Mouse (Mus musculus) kidney, postnatal 25 days (tissue): ENCODE measurements around the gene Golim4.
"Not testable (repeated sequence)": the region's sequence is repeated elsewhere in the genome, so short reads cannot be mapped to it uniquely, and the experiment has no call there.

Experiments
- DNase-seq, 2 experiments: peaks; one replicate each; pipeline ENCODE4 v3.0.0; 2021; ENCODE audit warnings: mixed read lengths in 2 of 2

Golim4 gene

DNA sequence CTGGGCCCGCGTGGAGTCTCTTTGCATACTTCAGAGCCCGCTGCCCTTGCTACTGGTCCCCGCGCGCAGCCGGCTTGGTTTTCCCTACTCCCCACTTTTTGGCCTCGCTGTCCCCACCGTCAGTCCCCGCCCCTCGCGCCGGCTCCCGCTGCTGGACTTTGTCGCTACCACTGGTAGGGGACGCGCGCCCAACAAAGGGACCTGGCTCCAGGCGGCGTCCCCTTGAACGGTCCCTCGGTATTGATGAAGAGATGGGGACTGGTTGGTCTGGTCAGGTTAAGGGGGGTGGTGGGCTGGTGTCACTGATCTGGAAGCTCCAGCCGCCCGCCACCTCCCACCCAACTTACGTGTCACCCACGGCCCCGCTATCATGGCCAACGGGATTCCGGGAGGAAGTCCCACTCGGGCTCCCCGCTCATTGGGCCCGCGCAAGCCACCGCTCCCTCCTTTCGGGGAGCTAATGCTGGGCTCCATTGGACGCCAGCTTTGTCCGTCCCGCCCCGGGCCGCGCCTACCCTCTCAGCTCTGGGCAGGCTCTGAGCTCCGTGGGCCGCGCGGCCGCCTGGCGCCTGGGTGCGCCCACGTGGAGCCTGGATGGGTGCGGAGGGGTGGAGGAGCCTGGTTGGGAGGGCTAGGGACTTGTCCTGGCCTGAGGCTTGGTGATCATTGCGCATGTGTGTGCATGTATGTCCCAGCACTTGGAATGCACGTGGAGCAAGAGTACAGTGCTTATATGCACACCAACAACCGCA, at the start of gene Golim4:
Golim4 (minus strand) TSS at position 399 of the 752 bp plus-strand sequence.
- DNase-seq: peak; percentile 93 to 97

DNA sequence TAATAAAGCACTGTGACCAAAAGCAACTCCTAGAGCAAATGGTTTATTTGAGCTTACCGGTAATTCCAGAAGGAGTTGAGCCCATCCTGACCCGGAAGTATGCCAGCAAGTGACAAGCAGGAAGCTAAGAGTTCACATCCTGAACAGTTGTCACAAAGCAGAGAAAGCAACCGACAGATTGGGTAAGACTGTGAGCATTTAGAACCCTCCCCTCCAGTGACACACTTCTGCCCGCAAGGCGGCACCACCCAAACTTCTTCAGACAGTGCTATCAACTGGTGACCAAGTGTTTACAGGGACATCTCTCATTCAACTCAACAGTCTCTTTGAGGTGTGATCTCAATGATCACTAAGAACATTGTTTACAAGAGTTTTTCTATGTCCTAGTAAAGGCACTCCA, 48.9 kb upstream of the Golim4 start:
- DNase-seq: no peak

DNA sequence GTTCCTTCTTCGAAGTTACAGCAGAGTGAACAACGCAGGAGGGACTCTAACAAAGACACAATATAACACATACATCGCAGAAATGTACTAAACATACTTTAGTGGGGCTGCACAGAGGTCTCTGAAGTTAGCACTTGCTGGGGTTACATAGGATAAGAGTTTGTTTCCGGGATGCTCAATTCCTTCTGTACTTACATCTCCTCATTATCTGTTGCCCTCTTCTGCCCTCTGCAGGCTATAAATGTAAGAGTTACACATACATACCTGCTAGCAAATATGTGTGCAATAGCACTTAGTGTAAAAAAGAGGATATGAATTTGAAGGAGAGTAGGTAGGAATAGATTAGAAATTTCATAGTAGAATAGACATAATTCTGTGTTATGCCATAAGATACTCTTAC, 44.4 kb upstream of the Golim4 start:
- peak in 1 of 2 experiments; percentile 58 for DNase-seq

DNA sequence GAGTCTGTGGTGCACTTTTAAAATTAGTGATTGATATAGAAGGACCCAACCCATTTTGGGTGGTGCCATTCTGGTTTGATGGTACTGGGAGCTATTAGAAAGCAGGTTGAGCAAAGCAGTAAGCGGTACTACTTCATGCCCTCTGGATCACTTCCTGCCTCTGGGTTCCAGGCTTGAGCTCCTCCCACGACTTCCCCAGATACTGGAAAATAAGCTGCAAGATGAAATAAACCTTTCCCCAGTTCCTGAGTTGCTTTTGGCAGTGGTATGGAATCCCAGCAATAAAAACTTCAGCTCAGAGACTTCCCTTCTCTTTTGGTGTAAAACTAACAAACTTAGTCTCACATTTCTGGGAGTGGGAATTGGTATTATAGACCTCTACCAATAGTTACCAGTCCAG, 43.7 kb upstream of the Golim4 start:
- DNase-seq: no peak

DNA sequence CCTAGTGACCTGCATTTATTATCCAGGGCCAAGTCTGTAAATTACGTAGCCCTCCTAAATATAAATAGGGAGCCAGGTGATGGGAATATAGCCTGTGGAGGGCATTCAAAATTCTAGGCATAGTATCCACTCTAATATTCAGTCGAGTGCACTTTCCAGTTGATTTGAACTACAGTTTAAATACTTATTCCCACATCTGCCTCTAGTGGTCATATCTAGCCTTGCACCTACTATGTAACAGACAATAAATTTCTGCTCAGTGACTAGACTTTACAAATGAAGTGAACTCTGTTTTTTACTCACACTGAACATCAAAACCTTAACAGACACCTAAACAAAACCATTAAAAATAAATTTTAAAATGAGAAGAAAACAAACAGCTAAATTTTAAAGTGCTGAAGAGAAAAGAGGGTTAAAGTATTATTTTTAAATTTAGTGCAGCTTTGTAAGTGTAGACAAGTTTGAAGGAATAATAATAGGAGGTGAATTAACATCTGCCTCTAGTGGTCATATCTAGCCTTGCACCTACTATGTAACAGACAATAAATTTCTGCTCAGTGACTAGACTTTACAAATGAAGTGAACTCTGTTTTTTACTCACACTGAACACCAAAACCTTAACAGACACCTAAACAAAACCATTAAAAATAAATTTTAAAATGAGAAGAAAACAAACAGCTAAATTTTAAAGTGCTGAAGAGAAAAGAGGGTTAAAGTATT, 24.4 kb upstream of the Golim4 start:
- DNase-seq: peak in 1 of 2 experiments; percentile 37

DNA sequence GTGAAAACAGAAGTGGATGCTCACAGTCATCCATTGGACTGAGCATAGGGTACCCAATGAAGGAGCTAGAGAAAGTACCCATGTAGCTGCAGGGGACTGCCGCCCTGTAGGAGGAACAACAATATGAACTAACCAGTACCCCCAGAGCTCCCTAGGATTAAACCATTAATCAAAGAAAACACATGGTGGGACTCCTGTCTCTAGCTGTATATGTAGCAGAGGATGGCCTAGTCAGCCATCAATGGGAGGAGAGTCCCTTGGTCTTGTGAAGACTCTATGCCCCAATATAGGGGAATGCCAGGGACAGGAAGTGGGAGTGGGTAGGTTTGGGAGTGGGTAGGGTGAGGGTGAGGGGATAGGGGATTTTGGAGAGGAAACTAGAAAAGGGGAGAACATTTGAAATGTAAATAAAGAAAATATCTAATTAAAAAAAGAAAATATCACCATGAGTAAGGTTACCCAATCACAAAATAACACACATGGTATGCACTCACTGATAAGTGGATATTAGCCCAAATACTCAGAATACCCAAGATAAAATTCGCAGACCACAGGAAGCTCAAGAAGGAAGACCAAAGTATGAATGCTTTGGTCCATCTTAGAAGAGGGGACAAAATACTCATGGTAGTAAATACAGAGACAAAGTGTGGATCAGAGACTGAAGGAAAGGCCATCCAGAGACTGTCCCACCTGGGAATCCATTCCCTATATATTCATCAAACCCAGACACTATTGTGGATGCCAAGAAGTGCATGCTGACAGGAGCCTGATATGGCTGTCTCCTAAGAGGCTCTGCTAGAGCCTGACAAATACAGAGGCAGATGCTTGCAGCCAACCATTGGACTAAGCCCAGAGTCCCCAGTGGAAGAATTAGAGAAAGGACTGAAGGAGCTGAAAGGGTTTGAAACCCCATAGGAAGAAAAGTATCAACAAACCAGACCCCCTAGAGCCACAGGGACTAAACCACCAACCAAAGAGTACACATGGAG, 6.3 kb upstream of the Golim4 start:
- not testable (repeated sequence) for DNase-seq

DNA sequence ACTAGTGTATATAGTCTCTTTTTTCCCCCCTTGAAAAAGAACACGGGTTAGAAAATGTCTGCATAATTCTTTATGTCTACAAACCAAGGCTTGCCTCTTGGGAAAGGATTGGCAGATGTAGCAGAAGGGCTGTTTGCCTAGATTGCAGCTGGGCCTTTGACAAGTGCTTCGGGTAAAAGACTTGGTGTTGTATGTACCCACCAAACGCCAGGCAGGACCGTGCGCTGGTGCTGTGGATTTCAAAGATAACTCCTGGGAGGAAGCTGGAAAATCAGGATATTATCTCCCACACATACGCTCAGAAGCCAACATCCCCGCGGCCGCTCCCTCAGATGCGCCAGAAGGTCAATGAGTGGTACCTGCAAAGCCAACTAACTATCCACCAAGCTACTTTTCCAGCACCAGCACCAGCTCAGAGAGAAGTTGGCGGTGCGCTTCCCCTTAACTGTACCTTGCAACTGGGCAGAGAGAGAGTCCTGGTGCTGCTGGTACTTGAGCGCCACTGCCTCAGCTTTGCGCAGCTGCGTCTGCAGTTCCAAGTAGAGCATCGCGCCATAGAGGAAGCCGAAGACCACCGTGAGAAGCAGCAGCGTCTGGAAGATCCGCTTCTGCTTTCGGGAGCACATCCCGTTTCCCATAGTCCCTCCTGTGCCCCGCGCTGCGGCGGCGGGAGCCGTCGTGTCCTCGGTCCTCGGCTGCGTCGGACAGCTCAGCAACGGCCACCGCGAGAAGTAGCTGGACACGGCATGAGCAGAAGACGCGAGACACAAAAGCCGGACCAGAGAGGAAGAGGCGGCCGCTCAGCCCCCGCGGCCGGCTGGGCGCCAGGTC, 873 bp downstream of the Golim4 start:
- peak; percentile 30 to 60 for DNase-seq

DNA sequence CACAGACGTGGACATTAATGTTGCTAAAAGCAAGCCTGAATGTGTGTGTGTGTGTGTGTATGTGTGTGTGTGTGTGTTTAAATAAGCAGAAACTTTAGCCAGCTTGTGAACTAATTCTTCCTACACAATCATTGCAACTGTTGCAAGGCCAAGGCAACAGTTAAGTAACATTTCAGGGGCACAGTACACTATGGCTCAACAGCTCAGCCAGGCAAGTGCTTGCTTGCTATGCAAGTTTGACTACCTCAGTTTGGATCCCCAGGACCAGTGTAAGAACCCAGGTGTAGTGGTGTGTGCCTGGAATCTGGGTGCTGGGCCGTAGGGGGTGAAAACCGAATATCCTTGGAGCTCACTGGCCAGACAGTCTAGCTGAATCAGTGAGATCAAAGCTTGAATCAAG, 2.6 kb downstream of the Golim4 start:
- peak in 1 of 2 experiments; percentile 45 for DNase-seq

DNA sequence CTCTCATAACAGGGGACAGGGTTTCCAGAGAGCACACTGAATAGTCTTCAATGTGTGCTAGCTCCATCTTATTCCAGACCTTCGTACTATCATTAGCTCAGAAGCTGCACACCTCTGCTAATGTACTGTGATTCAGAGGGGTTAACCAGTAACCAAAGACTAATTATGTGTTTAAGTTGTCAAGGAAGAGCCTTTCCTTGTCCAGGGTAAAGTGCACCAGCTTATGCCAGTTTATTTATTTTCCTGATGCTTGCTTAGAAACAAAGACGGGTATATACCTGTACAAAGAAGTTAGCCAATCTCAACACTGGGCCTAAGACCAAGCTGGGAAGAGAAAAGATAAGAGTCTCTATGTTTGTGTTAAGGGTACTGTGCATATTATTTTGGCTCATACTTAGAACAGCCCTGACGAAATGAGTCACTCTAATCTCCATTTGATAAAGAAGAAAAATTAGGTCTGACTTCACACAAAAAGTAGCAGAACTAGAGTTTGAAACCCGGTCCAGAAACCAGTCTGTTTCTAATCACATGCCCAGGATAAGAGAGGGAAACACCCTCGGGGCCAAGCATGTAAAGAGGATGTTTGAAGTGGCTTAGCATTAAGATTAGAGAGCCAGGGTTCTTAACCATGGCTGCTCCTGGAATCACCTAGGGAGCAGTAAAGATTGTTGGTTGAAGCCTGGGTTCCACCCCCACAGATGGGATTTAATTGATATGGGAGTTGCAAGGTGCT, 4.3 kb downstream of the Golim4 start:
- DNase-seq: no peak

DNA sequence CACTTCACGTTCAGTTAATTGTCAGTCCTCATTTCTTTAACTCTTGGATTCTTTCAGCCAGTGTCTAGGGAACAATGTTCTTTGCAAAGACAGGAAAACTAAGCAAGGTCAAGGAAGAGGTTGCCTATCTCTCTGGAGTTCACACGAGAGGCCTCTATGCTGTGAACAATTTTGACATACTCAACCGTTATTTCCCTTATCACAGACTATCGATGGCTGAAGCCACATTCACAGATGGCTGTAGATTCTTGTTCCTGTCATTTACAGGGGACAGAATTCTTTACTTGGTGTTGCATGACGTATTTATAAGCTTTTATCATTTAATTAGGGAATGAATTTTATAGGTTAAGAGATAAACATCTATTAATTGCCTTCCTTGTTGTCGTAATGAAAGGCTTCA, 5.9 kb downstream of the Golim4 start:
- no peak for DNase-seq

DNA sequence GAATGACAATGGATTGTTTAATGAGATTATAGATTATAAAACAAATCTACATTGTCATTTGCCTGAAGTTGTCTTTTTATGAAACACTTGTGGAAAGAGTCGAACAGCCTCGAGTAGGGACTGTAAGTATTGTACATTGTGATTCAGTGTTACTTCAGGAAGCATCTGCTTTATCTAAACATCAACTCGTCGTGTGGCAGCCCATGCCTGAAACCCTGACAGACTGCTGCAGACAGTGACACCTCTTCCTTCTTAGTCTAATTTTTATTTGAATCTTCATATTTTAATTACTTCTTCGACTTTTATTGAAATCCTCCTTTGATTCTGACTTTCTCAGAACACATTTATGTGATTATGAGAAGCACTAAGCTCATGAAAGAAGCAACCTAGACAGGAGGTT, 7.4 kb downstream of the Golim4 start:
- no peak for DNase-seq

DNA sequence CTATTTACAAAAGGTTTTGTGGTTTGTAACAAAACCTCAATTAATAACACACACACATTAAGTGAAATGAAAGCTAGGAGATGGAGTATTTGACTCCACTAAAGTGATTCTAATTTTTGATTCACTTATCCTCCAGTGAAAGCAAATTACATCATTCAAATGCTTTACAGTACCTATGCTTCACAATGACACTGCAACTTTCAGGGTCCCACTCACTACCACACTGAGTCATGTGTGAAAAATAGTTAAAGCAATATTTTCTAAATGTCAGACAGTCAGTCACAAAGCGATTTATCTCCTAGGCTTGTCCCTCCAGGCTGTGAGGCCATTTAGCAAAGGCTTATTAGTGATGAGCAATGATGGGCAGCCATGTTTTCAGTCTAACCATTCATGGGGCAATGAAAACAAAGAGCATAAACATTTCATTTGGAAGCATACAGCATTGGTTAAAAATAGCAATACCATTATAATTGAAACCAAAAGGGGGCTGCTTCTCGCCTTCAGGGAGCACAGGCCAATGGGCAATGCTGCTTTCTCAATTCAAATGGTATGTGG, 8.1 kb downstream of the Golim4 start:
- DNase-seq: no peak

DNA sequence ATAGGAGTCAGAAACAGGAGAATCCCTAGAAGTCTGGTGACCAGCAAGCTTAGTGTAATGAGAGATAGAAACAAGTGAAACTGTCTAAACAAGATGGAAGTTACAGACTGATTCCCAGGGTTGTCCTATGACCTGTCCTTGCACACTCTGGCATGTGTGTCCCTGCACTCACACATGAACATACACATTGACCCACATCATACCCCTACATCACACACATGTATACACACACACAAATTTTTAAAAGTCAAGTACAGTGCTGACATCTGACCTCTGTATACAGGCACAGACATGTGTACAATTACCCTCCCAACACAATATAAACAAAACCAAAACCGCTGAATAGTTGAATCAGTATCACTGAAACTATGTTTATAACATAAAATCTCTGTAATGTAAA, 8.7 kb downstream of the Golim4 start:
- DNase-seq: no peak

DNA sequence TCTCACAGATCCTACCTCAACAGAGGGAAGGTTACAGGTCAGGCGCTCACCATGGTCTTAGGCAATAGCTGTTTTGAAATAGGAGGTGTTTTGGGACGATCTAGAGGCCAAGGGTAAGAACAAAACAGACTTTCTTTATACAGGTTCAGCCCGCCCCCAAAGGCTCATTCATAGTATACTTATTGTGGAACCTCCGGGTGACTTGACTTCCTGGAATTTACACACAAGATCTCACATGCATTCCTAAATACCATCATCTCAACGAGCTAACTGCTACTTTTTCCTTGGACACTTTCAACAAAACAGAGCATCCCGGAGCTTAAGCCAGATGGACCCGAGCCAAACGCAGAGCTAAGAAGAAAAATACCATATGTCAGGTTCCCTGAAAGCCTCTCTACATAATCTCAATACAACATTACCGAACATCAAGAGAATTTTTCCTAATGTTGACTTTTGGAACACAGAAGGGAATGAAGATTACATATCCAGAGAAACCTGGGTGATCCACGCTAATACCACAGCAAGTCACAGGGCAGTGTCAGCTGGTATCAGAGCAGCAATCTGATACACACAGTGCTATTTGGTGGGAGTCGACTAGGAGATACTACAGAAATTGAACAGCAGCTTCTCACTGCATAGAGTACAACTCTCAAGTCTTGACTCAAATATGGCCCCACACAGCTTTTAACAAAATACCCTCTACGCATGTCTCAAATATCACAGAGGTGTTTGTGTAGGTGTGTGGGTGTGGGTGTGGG, 14.3 kb downstream of the Golim4 start:
- no peak for DNase-seq

DNA sequence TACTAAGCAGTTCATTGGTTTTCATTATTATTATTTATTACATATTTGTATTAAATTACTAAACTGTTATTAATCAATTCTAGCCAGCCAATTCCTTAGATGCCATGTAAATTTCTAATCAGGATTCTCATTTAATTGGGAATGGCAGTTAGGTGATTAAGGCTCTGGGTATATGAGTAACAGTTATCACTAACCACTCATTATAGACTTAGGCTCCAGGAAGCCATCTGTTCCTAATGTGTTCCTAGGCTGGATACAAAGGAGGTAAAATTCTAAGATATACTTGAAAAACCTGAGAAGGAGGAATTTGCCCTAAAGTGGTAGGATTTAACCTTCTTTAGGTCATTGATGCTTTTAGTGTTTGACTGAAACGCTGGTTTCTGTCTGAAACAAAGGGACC, 14.9 kb downstream of the Golim4 start:
- DNase-seq: no peak

DNA sequence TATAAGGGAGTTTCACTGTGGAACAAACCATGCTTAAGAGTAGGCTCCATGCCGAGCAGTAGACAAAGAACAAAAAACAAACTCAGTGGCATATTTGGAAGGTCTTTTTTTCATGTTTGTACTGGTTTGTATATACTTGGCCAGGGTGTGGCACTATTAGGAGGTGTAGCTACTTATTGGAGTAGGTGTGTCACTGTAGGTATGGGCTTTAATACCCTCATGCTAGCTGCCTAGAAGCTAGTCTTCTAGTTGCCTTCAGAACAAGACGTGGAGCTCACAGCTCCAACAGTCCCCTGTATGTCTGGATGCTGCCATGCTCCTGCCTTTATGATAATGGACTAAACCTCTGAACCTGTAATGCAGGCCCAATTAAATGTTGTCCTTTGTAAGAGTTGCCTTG, 20.6 kb downstream of the Golim4 start:
- DNase-seq: no peak

DNA sequence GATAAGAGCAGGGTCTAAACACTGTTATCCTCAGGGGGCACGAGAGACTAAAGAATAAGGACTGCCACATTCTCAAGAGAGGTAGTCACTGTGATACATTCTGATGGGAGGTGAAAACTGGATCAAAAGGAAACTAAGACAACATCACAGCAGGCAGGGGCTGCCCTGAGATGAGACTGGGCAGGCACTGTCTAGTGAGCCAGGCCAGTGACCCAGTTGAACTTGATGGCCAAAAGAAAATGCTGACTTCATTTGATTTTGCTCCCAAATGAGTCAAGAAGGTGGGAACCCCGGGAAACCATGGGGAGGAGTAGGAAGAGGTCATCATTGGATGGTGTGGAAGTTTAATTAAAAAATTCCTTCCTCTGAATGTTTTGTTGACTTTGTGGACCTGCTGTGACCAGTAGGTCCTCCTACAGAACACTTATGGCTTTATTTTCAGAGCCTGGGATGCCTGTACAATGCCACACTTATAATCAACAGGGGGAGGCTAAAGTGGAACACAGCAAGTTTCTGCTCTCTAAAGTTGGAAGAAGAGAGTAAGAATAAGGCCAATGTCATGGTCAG, 26.0 kb downstream of the Golim4 start:
- peak in 1 of 2 experiments; percentile 34 for DNase-seq

DNA sequence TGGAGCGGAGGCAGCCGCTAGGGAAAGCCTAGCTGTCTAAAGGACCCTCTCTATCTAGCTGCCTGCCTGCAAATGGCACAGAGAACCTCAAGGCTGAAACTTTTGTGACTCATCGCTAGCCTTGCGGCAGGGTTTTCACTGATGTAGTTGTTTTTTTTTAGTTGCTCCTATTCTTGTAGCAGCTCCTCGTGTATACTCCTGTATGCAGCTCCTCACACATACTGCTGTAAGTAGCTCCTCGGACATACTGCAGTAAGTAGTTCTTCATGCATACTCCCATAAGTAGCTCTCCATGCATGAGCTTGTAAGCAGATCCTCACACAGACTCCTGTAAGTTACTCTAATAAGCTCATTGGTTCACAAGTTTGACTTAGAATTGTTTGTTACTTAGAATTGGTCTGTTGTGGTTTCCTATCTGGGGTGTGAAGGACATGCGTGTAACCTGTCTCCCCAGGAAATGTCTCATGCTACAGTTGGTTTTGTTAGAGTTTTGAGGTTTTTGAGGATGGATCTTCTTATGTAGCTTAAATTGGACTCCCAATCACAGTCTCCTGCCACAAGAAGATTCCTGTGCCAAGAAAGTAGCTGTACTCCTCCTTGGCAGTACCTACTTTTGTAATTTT, 26.7 kb downstream of the Golim4 start:
- no peak for DNase-seq

DNA sequence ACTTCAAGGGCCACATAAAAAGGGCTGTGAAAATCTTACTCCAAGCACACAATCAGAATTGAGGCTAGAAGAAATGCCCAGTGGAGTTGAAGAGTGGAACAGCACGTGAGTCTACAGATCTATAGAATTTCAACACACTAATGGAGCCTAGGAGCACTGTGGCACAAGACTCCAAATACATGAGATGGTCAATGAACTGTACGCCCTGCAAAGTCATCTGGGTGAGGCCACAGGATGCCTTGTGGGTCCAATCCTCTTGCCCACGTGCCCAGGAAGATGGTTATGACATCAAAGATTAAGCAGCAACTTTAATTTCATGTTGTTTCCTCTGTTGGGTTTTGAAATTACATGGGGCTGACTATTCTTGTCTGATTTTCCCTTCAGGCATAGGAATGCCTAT, 30.4 kb downstream of the Golim4 start:
- no peak for DNase-seq

DNA sequence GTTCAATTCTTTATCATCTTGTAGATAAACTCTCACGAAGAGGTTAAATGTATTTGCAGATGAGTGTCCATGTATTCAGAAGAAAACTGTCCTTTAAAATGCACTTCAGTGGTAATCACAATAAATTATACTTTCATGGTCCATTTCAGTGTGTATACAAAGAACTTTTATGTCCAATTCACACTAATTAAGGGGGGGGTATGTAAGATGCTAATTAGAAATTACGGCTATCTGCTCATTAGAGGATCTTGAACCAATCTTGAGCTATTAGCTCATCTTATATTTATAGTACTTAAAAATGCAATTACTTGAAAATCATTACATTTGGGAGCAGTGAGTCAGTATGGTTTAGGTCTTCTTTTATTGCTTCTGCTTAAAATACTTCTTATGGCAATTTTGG, 31.6 kb downstream of the Golim4 start:
- DNase-seq: no peak
